Mouse (Mus musculus) olfactory bulb, adult 2 months (tissue): ENCODE results near the gene Eapp.

Experiments
- CTCF ChIP-seq: fragments of 200-500 bp; IDR thresholded peaks from 2 replicates; pipeline ENCODE4 v1.5.1; 2012; ENCODE audit warnings: low read depth, mild to moderate bottlenecking, low read length, moderate library complexity; ENCODE audit not compliant: insufficient read depth
- POLR2A ChIP-seq: fragments of 200-500 bp; IDR thresholded peaks from 2 replicates; pipeline ENCODE4 v1.6.1; 2012; ENCODE audit warnings: mild to moderate bottlenecking, low read depth, low read length, moderate library complexity; ENCODE audit not compliant: insufficient read depth

- TF ChIP-seq POLR2A (peak; percentile 78), CTCF (no peak; the same call in 1 of the 2 replicates)
Measured at GRCm38 (mm10) chr12:54695511-54696241, at the start of gene Eapp.
